Mouse (Mus musculus): ENCODE measurements around the gene Pgf.
A peak's percentile ranks its signal among the peaks of the same experiment; 100 is the strongest.

Gene Pgf

GRCm38 (mm10) chr12:85177740-85178239 is at the start of gene Pgf:
Gene Pgf, minus strand, starts transcription at chr12:85177790.
- DNase-seq (ENCODE audit: low read depth, low spot score) = no peak

DNA sequence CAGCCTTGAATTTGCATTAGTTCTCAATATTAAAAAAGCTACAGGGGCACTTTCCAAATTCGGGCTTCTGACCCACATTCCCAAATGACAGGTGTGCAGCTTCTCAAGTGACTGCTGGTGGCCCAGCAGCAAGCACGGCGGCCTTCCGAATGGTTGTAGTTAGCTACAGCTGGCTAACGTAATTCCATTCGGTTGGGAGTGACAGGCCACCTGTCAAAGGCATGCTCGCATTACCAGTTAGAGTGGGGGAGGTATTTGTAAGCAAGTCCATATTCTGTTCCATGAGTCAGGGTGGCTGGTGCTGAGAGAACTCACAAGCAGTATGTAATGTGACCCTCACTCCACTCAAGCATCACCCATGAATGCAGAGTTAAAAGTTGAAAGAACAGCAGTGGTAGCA is 49.6 kb upstream of the Pgf start:
- DNase-seq (ENCODE audit: low read depth, low spot score) = peak; percentile 71

DNA sequence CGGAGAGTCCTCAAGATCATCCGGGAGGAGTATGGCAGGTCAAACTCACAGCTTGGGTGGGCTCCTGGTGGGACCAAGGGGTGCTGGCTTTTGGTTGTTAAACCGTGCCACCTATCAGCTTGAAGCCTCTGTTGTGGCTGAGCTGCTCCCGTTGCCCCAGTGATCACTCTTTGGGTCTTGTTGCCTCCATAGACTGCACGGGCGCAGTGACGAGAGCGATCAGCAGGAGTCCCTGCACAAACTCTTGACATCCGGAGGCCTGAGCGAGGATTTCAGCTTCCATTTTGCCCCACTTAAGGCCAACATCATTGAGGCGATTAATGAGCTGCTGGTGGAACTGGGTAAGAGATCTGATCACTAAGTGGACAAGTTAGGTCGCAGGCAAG is 42.3 kb upstream of the Pgf start:
- no peak for DNase-seq (ENCODE audit: low read depth, low spot score)

- DNase-seq (ENCODE audit: low read depth, low spot score) = peak; percentile 98
Measured at GRCm38 (mm10) chr12:85219236-85219904, 41.8 kb upstream of the Pgf start, which contains the start of gene Eif2b2. Gene Eif2b2, plus strand, starts transcription at chr12:85219481.

- DNase-seq (ENCODE audit: low read depth, low spot score) = no peak
Measured at GRCm38 (mm10) chr12:85217733-85218310, 40.2 kb upstream of the Pgf start.

DNA sequence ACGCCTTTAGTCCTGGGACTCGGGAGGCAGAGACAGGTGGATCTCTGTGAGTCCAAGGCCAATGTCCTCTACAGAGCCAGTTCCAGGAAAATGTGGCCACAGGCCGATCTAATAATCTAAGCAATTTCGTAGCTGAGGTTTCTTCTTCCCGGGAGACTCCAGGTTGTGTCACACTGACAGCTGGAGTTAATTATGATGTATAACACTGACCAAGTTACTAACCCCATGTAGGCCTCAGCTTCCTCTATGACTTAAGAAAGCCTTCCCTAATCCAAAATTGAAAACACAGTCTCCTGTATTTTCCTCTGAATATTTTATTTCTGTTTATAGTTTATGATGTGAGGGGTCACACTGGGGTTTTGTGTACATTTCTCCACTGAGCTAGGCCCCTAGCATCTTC is 37.4 kb upstream of the Pgf start:
- no peak for DNase-seq (ENCODE audit: low read depth, low spot score)

- no peak for DNase-seq (ENCODE audit: low read depth, low spot score)
Measured at GRCm38 (mm10) chr12:85208687-85209199, 31.2 kb upstream of the Pgf start.

DNA sequence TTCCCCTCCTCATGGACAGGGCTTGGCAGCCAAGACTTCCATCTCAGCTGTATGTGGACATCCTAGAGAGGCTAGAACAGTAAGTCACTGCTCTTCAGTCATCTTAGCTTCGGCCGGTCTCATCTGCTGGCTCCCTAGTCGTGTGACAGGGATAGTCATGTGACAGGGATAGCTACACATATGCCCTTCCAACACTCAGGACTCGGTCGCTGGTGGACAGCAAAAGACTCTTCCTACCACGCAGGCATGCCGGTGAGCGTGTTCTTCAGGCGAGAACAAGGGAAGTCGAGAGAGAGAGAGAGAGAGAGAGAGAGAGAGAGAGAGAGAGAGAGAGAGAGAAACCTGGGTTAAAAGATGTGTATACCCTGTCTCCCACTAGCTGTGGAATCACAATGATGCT is 27.8 kb upstream of the Pgf start:
- no peak for DNase-seq (ENCODE audit: low read depth, low spot score)

DNA sequence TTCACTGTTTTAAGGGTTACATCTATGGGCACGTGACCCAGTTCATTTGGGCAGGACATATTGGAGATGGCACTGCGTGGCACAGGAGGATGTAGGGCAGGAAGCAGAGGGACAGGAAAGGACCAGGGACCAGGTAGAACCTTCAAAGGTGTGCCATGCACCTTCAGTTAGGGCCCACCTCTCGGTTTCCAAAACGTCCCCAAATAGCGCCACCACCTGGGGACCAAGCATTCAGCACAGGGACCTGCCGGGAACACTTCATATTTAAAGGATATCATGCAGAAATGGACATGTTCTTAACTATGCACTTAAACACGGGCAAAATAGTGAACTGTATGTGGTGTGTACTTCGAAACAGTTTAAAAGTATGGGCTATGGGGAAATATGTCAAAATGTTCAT is 26.5 kb upstream of the Pgf start:
- no peak for DNase-seq (ENCODE audit: low read depth, low spot score)

DNA sequence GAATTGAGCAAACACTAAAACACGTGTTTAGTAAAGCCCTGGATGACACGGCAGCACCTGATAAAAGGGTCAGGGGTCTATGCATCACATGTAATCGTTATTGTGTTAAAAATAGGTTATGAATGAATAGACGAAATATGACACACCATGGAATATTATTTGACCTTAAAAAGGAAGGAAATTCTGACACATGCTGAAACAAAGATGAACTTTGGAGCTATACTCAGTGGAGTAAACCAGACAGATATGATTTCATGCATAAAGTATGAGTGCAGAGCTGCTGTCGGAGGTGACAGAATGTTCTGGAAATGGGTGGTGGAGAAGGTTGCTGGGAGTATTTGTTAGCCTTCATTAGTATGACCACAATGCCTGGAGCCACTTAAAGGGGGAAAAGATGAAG is 26.1 kb upstream of the Pgf start:
- DNase-seq (ENCODE audit: low read depth, low spot score) = no peak

DNA sequence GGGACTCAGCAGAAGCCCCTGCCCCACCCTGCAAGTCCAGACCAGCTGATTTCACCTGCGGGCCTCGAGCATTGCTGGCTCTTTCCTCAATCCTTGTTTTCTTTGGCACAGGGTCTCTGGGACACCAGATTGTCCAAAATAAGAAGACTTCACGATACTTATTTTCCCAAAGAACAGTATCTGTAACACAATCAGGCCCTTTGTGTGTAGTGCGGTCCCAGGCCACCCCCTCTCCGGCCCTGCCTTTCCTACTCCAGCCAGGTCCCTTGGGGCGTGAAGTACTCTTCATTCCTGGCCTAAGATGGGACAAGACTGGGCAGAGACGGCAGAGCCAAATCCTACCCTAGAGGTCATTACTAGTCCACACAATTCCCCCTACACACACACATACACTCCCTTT is 24.6 kb upstream of the Pgf start:
- DNase-seq (ENCODE audit: low read depth, low spot score) = no peak

DNA sequence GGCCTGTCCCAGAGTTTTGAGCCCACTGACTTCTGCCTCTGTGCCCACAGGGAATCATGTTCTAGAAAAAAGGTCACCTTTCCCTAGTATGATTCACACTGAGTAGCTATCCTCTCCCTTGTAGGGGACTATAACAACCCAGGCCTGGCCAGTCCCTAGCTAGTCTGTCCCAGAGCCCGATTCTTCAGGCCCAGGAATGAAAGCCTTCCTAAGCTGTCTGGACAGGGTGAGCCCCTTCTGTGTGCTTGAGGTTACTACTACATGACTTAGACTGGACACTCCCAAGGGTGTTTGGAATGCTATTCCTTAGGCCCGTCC is 24.2 kb upstream of the Pgf start:
- DNase-seq (ENCODE audit: low read depth, low spot score) = no peak

DNA sequence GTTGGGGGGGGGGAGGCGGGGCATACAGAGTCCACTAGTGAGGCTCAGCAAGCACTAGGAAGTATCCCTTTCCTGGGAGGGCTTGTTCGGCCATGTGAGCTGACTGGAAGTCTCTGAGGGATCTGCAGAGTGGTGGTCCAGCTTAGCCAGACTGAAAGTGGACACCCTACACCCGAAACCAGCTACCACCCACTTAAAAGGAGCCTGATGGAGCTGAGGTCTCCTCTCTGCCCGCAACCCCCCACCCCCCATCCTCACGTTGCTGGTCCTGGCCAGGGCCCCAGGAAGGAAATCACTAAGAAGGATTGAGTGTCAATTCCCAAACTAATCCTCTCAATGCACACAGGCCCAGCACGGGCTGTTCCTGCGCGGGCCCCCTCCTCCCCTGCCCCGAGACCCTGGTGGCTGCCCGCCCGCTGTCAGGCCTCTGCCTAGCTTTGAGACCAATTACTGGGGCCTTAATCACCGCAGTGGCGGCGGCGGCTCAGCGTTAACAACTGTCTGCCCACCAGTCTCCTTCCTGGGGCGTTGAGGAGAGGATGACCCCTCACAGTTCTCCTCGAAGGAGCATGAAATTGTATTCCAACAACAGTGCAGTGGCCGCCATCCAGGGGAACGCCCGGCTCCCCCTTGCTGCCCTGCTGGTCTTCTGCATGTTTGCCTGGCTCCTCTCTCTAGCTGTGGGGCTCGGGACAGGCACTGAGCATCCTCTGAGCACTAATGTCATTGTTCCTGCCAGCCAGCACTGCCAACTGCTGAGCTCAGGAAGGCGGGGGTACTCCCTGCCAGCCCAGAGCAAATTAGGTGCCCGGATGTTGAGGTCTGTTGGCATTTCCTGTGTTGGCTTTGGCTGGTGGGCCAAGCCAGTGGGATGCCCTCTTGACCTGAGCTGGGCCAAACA is 23.6 kb upstream of the Pgf start:
- no peak for DNase-seq (ENCODE audit: low read depth, low spot score)

DNA sequence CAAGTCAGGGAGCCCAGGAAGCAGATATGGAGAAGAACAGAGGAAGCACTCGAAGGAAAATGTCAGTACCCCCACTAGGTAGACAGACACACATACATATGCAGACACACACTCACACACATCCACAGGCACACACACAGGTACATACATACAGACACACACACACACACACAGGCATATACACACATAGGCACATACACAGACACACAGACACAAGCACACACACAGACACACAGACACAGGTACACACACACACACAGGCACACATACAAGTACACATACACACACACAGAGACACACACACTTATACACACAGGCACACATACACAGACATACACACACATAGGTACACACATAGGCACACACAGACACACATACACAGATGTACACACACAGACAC is 22.4 kb upstream of the Pgf start:
- no peak for DNase-seq (ENCODE audit: low read depth, low spot score)

GRCm38 (mm10) chr12:85197936-85198335 is 20.3 kb upstream of the Pgf start:
- DNase-seq (ENCODE audit: low read depth, low spot score) = peak; percentile 66

DNA sequence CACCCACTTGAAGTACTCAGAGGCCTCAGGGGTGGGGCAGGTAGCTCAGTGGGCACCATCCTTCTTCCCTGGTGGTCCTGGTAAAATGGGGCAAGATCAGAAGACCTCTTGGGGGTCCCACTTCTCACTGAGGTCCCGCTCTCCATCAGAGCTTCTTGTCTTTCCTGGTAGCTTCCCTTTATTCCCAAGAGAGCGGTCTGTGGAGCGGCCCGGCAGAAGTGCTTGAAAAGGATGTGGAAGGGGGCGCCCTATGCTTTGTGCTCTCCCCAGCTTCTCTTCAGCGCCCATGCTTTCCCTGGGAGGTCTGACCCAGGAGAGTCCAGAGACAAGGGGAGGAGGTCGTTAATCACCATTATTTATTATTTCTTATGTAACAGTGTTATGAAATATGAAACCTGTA is 19.8 kb upstream of the Pgf start:
- no peak for DNase-seq (ENCODE audit: low read depth, low spot score)

DNA sequence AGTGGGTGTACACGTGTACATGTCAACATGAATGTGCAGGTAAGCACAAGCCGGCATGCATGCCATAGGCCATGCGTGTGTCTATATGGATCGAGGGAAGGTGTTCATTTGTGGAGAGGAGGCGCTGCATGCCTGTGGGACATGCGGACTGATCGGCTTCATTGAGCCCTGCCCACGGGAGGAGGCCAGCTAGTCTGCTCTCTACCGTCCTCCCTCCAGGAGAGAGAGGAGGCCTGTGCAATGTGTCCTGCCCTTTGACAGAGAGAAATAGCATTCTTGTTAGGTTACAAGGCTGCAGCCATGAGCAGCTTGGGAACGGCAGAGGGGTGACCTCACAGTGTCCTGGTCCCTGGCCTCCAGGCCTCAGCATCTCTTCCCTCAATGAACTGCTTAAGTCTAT is 18.6 kb upstream of the Pgf start:
- DNase-seq (ENCODE audit: low read depth, low spot score) = no peak

DNA sequence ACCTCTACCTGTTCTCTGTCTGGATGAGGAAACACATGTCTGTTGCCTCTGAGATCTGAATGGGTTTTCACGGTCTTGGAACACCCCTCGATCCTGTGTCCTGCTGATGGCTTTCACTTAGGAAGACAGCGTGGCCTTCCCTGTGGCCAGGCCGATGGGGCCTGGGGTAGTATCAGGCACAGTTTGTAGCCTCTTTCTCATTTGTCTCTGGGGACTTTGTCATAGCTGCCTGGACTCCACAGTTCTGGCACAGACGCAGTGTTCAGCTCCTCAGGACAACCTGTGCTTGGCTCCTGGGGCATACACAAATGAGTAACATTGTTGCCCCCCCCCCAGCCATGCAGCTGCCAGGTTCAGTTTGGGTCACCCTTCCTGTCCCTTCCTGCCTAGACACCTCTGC is 17.5 kb upstream of the Pgf start:
- no peak for DNase-seq (ENCODE audit: low read depth, low spot score)

GRCm38 (mm10) chr12:85194623-85195018 is 17.0 kb upstream of the Pgf start:
- DNase-seq (ENCODE audit: low read depth, low spot score) = no peak

- no peak for DNase-seq (ENCODE audit: low read depth, low spot score)
Measured at GRCm38 (mm10) chr12:85193923-85194622, 16.5 kb upstream of the Pgf start.

DNA sequence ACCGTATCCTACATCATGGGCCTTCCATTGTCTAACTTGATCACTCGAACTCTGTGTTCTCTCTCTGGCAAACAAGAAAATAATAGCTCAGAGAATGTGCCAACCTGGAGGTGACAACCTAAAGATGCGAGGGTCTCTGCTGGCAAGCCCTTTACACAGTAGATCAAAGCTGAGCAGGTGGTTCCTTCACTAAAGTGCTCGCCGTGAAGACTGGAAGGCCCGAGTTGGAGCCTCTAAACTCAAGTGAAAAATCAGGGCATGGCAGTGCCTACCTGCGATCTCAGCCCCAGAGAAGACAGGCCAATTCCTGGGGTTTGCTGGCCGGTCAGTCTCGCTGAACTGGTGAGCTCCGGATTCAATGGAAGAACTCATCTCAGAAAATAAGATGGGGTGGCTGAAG is 15.6 kb upstream of the Pgf start:
- no peak for DNase-seq (ENCODE audit: low read depth, low spot score)

All from forelimb bud, embryonic 11.5 days (tissue).